7 mouse cellular contexts compared by ENCODE assay signal in the genomic region with DNA sequence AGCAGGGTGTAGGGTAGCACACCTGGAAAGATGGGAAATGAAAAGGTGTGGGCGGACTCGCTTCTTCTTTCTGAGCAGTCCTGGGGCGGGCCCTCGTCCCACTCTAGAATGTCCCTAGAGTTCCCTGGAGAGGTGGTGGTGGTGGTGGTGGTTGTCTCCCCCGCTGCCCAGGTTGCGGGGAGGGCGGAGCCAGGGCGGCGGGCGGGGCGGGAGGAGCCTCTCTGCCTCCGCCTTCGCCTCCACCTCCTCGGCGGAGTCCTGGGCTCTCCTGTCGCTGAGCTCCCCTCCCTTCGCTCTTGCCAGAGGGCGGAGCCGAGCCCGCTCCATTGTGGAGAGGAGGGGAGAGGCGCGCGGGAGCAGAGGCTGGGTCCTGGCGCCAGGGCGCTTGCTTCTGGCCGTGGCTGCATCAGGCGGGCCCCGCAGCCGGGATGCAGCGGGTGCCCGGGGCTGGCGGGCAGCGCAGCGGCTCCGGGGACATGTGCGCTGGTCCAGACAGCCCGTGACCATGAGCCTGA. TPM values are rescaled to one million over a fixed set of nuclear protein-coding genes. Genes with fewer than 3 reads are reported as not detected.
DNase-seq lines count a peak whose midpoint lies in the region; ATAC-seq lines count a peak whose summit lies in the region.

No protein-coding gene starts in this region.

- peak; percentile 87 for DNase-seq in adrenal gland, adult 8-10 months
- DNase-seq in embryo, embryonic 10 days (ENCODE audit: low spot score), result peak; percentile 94
- peak; percentile 88 for DNase-seq in gastrocnemius, postnatal 14 days
- peak; percentile 87 for DNase-seq in limb, embryonic 10.5 days (ENCODE audit: low spot score)
- peak; percentile 59 to 61 for DNase-seq in spleen, adult 18-20 months

- peaks cover 34% of the 10 kb centered on the region for H3K36me3 ChIP-seq in intestine, embryonic 15.5 days
- H3K36me3 ChIP-seq in limb, embryonic 10.5 days, result peaks cover 59% of the 10 kb centered on the region
- H3K36me3 ChIP-seq in midbrain, embryonic 12.5 days, result peaks cover 39% of the 10 kb centered on the region

- H3K4me2 ChIP-seq in intestine, embryonic 15.5 days (replicated peaks), result peak overlapping the region; percentile 91
- H3K4me2 ChIP-seq in midbrain, embryonic 12.5 days (replicated peaks), result peak overlapping the region; percentile 92

- H3K9me3 ChIP-seq in intestine, embryonic 15.5 days, result no peaks in the 10 kb centered on the region
- no peaks in the 10 kb centered on the region for H3K9me3 ChIP-seq in limb, embryonic 10.5 days (replicated peaks)
- H3K9me3 ChIP-seq in midbrain, embryonic 12.5 days, result no peaks in the 10 kb centered on the region

- H3K4me3 ChIP-seq in intestine, embryonic 15.5 days (replicated peaks), result peak overlapping the region; percentile 65
- peak overlapping the region; percentile 80 for H3K4me3 ChIP-seq in limb, embryonic 10.5 days
- H3K4me3 ChIP-seq in midbrain, embryonic 12.5 days, result peak overlapping the region; percentile 69

- intact Hi-C loops in gastrocnemius, postnatal 14 days (cut with DNase I; ENCODE audit: low total_unique reads), result no loop called here

- no peaks in the 10 kb centered on the region for H3K27me3 ChIP-seq in intestine, embryonic 15.5 days (replicated peaks)
- H3K27me3 ChIP-seq in limb, embryonic 10.5 days (ENCODE audit: low read depth, poor library complexity, severe bottlenecking), result no peaks in the 10 kb centered on the region
- no peaks in the 10 kb centered on the region for H3K27me3 ChIP-seq in midbrain, embryonic 12.5 days

- peak; percentile 67 for ATAC-seq in intestine, embryonic 15.5 days
- peak; percentile 62 for ATAC-seq in midbrain, embryonic 12.5 days (ENCODE audit: low FRiP score, low read depth)

- peak overlapping the region; percentile 81 for H3K9ac ChIP-seq in intestine, embryonic 15.5 days
- H3K9ac ChIP-seq in midbrain, embryonic 12.5 days (replicated peaks), result peak overlapping the region; percentile 91

- 2% methylated on average over 27 of the region's 37 CpGs for WGBS in intestine, embryonic 15.5 days
- 2% methylated on average over 25 of the region's 37 CpGs for whole genome bisulfite sequencing in limb, embryonic 10.5 days
- 1% methylated on average over 36 of the region's 37 CpGs for WGBS in midbrain, embryonic 12.5 days

- peak overlapping the region; percentile 68 for H3K27ac ChIP-seq in intestine, embryonic 15.5 days
- H3K27ac ChIP-seq in limb, embryonic 10.5 days, result peak overlapping the region; percentile 94
- peak overlapping the region; percentile 83 for H3K27ac ChIP-seq in midbrain, embryonic 12.5 days (replicated peaks)

- peaks cover 31% of the 10 kb centered on the region for H3K4me1 ChIP-seq in intestine, embryonic 15.5 days (replicated peaks)
- peaks cover 56% of the 10 kb centered on the region for H3K4me1 ChIP-seq in limb, embryonic 10.5 days
- peaks cover 53% of the 10 kb centered on the region for H3K4me1 ChIP-seq in midbrain, embryonic 12.5 days

RNA-seq across cellular contexts. Expression of a gene that starts 3.4 kb away (rescaled TPM):
- total RNA-seq in adrenal gland, adult 8-10 months (2022), result 10 to 100 TPM; 33.5 to 38.1 (median 34.7) TPM
- 10 to 100 TPM in 1 of 2 experiments, 1 to 10 TPM in 1; 9.5 to 12.4 TPM for total RNA-seq in gastrocnemius, postnatal 14 days (2021)
- polyA plus RNA-seq in intestine, embryonic 15.5 days (2015; fragmentation: Nextera tagmentation; extraction: Ambion mirVana), result 26.9 and 27.6 TPM in 2 replicates
- polyA plus RNA-seq in limb, embryonic 10.5 days (2016; fragmentation: Nextera tagmentation; extraction: Ambion mirVana), result 68.3 and 69.0 TPM in 2 replicates
- polyA plus RNA-seq in midbrain, embryonic 12.5 days (2016; fragmentation: Nextera tagmentation; extraction: Ambion mirVana), result 76.9 and 87.9 TPM in 2 replicates

RNA-seq across cellular contexts. Expression of a gene that starts 21.6 kb away (rescaled TPM):
- total RNA-seq in adrenal gland, adult 8-10 months (2022), result under 1 TPM in 2 of 4 experiments, not detected in 2; 0.27 to 0.49 TPM
- not detected for total RNA-seq in gastrocnemius, postnatal 14 days (2021)
- 0.15 and 0.29 TPM in 2 replicates for polyA plus RNA-seq in intestine, embryonic 15.5 days (2015; fragmentation: Nextera tagmentation; extraction: Ambion mirVana)
- 0.26 and 0.34 TPM in 2 replicates for polyA plus RNA-seq in limb, embryonic 10.5 days (2016; fragmentation: Nextera tagmentation; extraction: Ambion mirVana)
- 0.36 and 0.38 TPM in 2 replicates for polyA plus RNA-seq in midbrain, embryonic 12.5 days (2016; fragmentation: Nextera tagmentation; extraction: Ambion mirVana)

RNA-seq across cellular contexts. Expression of a gene that starts 26.7 kb away (rescaled TPM):
- total RNA-seq in adrenal gland, adult 8-10 months (2022), result 100 to 1,000 TPM in 1 of 4 experiments, 10 to 100 TPM in 3; 37.7 to 114 (median 64.6) TPM
- total RNA-seq in gastrocnemius, postnatal 14 days (2021), result 10 to 100 TPM; 41.2 TPM
- 24.9 and 25.0 TPM in 2 replicates for polyA plus RNA-seq in intestine, embryonic 15.5 days (2015; fragmentation: Nextera tagmentation; extraction: Ambion mirVana)
- polyA plus RNA-seq in limb, embryonic 10.5 days (2016; fragmentation: Nextera tagmentation; extraction: Ambion mirVana), result 4.8 and 6.0 TPM in 2 replicates
- polyA plus RNA-seq in midbrain, embryonic 12.5 days (2016; fragmentation: Nextera tagmentation; extraction: Ambion mirVana), result 12.5 and 14.3 TPM in 2 replicates

RNA-seq across cellular contexts. Expression of a gene that starts 28.9 kb away (rescaled TPM):
- not detected for total RNA-seq in adrenal gland, adult 8-10 months (2022)
- not detected for total RNA-seq in gastrocnemius, postnatal 14 days (2021)
- polyA plus RNA-seq in intestine, embryonic 15.5 days (2015; fragmentation: Nextera tagmentation; extraction: Ambion mirVana), result not detected in 2 replicates
- polyA plus RNA-seq in limb, embryonic 10.5 days (2016; fragmentation: Nextera tagmentation; extraction: Ambion mirVana), result not detected in 2 replicates
- polyA plus RNA-seq in midbrain, embryonic 12.5 days (2016; fragmentation: Nextera tagmentation; extraction: Ambion mirVana), result not detected in 2 replicates

Comparison
In these comparisons a context has a peak if more than half of its experiments do, and no peak if none do; other contexts are left out.
1. Peak in every context shown above with its lines: DNase-seq, ATAC-seq, H3K4me3 ChIP-seq and H3K27ac ChIP-seq.